Mouse (Mus musculus) E14TG2a.4 (cell line): ENCODE results near the gene Rint1.

Experiments
- CTCF ChIP-seq: conservative IDR thresholded peaks from 2 replicates; pipeline ENCODE4 v1.5.1; 2014; ENCODE audit warnings: low read length
- NANOG ChIP-seq: IDR thresholded peaks from 2 replicates; pipeline ENCODE4 v1.6.1; 2014; ENCODE audit warnings: borderline replicate concordance, low read length, mixed read lengths
- POU5F1 ChIP-seq: IDR thresholded peaks from 2 replicates; pipeline ENCODE4 v1.6.1; 2014; ENCODE audit warnings: low read length, borderline replicate concordance

- TF ChIP-seq CTCF = peak; percentile 91
- no peak for TF ChIP-seq NANOG
- no peak for TF ChIP-seq POU5F1
Observed at GRCm38 (mm10) chr5:23787536-23788389, at the start of gene Rint1.
